Mouse (Mus musculus) lung, postnatal 0 days (tissue): ENCODE measurements around the gene Mybbp1a. TPM values are rescaled to one million over a fixed set of nuclear protein-coding genes. Genes with fewer than 3 reads are reported as not detected.
A peak's percentile ranks its signal among the peaks of the same experiment; 100 is the strongest.

ENCODE experiments used
- ATAC-seq: fragments of 200-750 bp; cut with Nextera tagmentation; 2 replicates; pipeline ENCODE4 v1.8.0; 2017; ENCODE audit warnings: moderate library complexity
- DNase-seq: peaks from one replicate; pipeline ENCODE4 v3.0.0-alpha.2; 2016; ENCODE audit warnings: low spot score
- H3K27ac ChIP-seq: fragments of 300-500 bp; sonication (generic); 2 replicates; pipeline ENCODE4 v1.5.1; 2014; ENCODE audit warnings: antibody characterized with exemption, mild to moderate bottlenecking, low read length, mixed read lengths
- H3K27me3 ChIP-seq: fragments of 300-500 bp; sonication (generic); replicated peaks from 2 replicates; pipeline ENCODE4 v1.6.1; 2014; ENCODE audit warnings: low read length, mixed read lengths; ENCODE audit not compliant: insufficient read depth
- H3K36me3 ChIP-seq: fragments of 300-500 bp; sonication (generic); 2 replicates; pipeline ENCODE4 v1.6.1; 2014; ENCODE audit warnings: low read length, mixed read lengths; ENCODE audit not compliant: insufficient read depth
- H3K4me1 ChIP-seq: fragments of 300-500 bp; sonication (generic); 2 replicates; pipeline ENCODE4 v1.6.1; 2014; ENCODE audit warnings: antibody characterized with exemption, low read depth, low read length, mixed read lengths; ENCODE audit not compliant: insufficient read depth
- H3K4me2 ChIP-seq: fragments of 300-500 bp; sonication (generic); replicated peaks from 2 replicates; pipeline ENCODE4 v1.6.1; 2014; ENCODE audit warnings: low read depth, mild to moderate bottlenecking, low read length, moderate library complexity, mixed read lengths
- H3K4me3 ChIP-seq: fragments of 300-500 bp; sonication (generic); 2 replicates; pipeline ENCODE4 v1.5.1; 2014; ENCODE audit warnings: low read depth, low read length
- H3K9ac ChIP-seq: fragments of 300-500 bp; sonication (generic); replicated peaks from 2 replicates; pipeline ENCODE4 v1.6.1; 2014; ENCODE audit warnings: low read depth, mild to moderate bottlenecking
- H3K9me3 ChIP-seq: fragments of 300-500 bp; sonication (generic); 2 replicates; pipeline ENCODE4 v1.6.1; 2016; ENCODE audit warnings: low read length, mixed read lengths
- CTCF ChIP-seq: IDR thresholded peaks from 2 replicates; pipeline ENCODE4 v1.5.1; 2016; ENCODE audit warnings: antibody characterized with exemption, mild to moderate bottlenecking
- EP300 ChIP-seq: IDR thresholded peaks from 2 replicates; pipeline ENCODE4 v1.6.1; 2016; ENCODE audit warnings: antibody characterized with exemption, mild to moderate bottlenecking, control low read depth
- WGBS: fragments of 180-500 bp; shearing (Covaris S2); extraction: QIAGEN DNeasy Blood & Tissue Kit; methylation state at CpG from one replicate; pipeline ENCODE4 v1.1.7; 2014; 5-methylcytosine and 5-hydroxymethylcytosine counted together
- polyA plus RNA-seq: library from polyadenylated mRNA; unstranded; fragments of >200 nt; fragmentation: Nextera tagmentation; extraction: Ambion mirVana; gene quantifications from 2 replicates; pipeline ENCODE4 v1.2.1, GENCODE M21; 2015

The Mybbp1a gene
- polyA plus RNA-seq, 1 experiment from 2014 or later: 44.3 TPM

- H3K4me2 ChIP-seq: no peak overlapping the region
- WGBS: 87% methylated on average over 6 of the region's 6 CpGs
- no peak overlapping the region for H3K27ac ChIP-seq
- no peak overlapping the region for H3K4me3 ChIP-seq
- peaks cover 6% of the 10 kb centered on the region; the same call in 1 of the 2 replicates for H3K4me1 ChIP-seq
- ATAC-seq: peak; percentile 13
- H3K27me3 ChIP-seq: no peaks in the 10 kb centered on the region
- H3K36me3 ChIP-seq: peaks cover 69% of the 10 kb centered on the region
- DNase-seq: peak; percentile 52
- H3K9me3 ChIP-seq: no peaks in the 10 kb centered on the region
- peak; percentile 77 for TF ChIP-seq CTCF
- no peak for TF ChIP-seq EP300
- H3K9ac ChIP-seq: no peak overlapping the region
Observed at GRCm38 (mm10) chr11:72446311-72447105, 5.4 kb downstream of the Mybbp1a start.

- H3K36me3 ChIP-seq: peaks cover 69% of the 10 kb centered on the region
- no peak for DNase-seq
- H3K27ac ChIP-seq: no peak overlapping the region
- no peak overlapping the region for H3K4me2 ChIP-seq
- H3K27me3 ChIP-seq: no peaks in the 10 kb centered on the region
- TF ChIP-seq EP300 (no peak), CTCF (peak; percentile 54)
- no peaks in the 10 kb centered on the region for H3K4me1 ChIP-seq
- no peak; the same call in 1 of the 2 replicates for ATAC-seq
- no peak overlapping the region for H3K4me3 ChIP-seq
- 76% methylated on average over 8 of the region's 8 CpGs for WGBS
- H3K9ac ChIP-seq: no peak overlapping the region
- no peaks in the 10 kb centered on the region for H3K9me3 ChIP-seq
Observed at GRCm38 (mm10) chr11:72447475-72447874, 6.3 kb downstream of the Mybbp1a start.

DNA sequence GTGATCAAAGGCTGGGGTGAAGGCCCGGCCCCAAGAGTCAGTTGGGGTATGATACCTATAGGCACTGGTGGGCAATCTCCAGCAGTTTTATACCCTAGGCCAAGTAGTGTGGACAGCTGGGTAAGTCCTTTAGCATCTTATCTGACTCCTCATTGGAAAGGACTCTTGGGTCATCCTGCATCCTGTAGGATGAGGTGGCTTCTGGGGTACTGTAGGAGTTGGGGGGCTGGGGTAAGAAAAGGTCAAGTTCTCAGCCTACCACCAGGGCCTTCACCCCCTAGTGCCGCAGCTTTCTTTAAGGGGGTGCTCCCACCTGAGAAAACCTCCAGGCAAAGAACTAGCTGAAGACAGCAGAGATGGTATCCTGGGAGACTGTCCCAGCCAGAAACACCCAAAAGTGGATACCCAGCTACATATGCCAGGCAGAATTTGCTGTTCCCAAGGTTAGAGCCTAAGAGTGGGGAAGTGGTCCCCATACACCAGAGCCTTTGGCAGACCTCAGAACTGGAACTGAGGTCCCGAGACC, 11.0 kb downstream of the Mybbp1a start:
- no peak for ATAC-seq
- Histone ChIP-seq H3K27ac (no peak overlapping the region), H3K9ac (no peak overlapping the region), H3K4me2 (no peak overlapping the region), H3K4me3 (no peak overlapping the region), H3K4me1 (no peaks in the 10 kb centered on the region), H3K36me3 (peaks cover 39% of the 10 kb centered on the region), H3K27me3 (no peaks in the 10 kb centered on the region), H3K9me3 (no peaks in the 10 kb centered on the region)
- TF ChIP-seq EP300 (no peak), CTCF (no peak)
- no peak for DNase-seq
- 92% methylated on average over 3 of the region's 3 CpGs for WGBS

- TF ChIP-seq EP300: no peak
- no peak for TF ChIP-seq CTCF
- Histone ChIP-seq H3K9me3 (no peaks in the 10 kb centered on the region), H3K4me2 (no peak overlapping the region), H3K9ac (no peak overlapping the region), H3K36me3 (peaks cover 27% of the 10 kb centered on the region), H3K4me3 (no peak overlapping the region), H3K27ac (no peak overlapping the region), H3K4me1 (0 out of 2 replicates have a peak, but pooled peaks cover under 1% of the 10 kb centered on the region), H3K27me3 (no peaks in the 10 kb centered on the region)
- DNase-seq (no peak), ATAC-seq (no peak)
- 53% methylated on average over 15 of the region's 15 CpGs for WGBS
Observed at GRCm38 (mm10) chr11:72453105-72453953, 12.2 kb downstream of the Mybbp1a start.

- 41% methylated on average over 5 of the region's 5 CpGs for WGBS
- Histone ChIP-seq H3K4me3 (no peak overlapping the region), H3K9me3 (no peaks in the 10 kb centered on the region), H3K36me3 (peaks cover 14% of the 10 kb centered on the region), H3K27me3 (no peaks in the 10 kb centered on the region), H3K4me2 (no peak overlapping the region), H3K27ac (no peak overlapping the region), H3K9ac (no peak overlapping the region), H3K4me1 (0 out of 2 replicates have a peak, but pooled peaks cover 4% of the 10 kb centered on the region)
- TF ChIP-seq CTCF (no peak), EP300 (no peak)
- ATAC-seq (no peak), DNase-seq (no peak)
Observed at GRCm38 (mm10) chr11:72455694-72456093, 14.5 kb downstream of the Mybbp1a start.

DNA sequence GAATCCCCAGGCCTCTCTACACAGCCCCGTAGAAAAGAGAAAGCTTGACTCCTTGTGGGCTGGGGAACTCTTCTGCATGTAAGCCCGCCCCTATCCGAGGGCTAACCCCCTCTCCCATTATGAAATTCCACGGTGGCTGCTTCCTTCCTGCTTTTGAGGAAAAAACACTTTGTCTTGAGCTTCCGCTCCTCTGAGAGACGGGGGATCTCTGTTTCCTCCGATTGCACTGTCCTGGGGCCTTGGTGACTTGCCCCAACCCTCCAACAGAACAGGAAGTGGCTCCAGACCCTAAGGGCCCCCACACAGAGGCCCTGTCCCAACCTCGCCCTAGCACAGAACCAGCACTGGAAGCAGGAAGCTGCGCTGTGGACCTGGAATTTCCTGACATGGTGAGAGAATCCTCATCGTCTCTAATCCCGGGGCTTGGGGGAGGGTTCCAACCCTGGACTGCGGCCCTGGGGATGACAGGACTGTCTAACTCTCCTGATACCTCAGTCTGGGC, 16.9 kb downstream of the Mybbp1a start:
- Histone ChIP-seq H3K4me3 (no peak overlapping the region), H3K4me2 (0 out of 2 replicates have a peak overlapping the region, but pooled peaks have one; percentile 27), H3K9ac (no peak overlapping the region), H3K9me3 (no peaks in the 10 kb centered on the region), H3K36me3 (peaks cover 5% of the 10 kb centered on the region; the same call in 1 of the 2 replicates), H3K27me3 (no peaks in the 10 kb centered on the region), H3K4me1 (0 out of 2 replicates have a peak, but pooled peaks cover 7% of the 10 kb centered on the region), H3K27ac (peak overlapping the region; percentile 72)
- ATAC-seq (peak; percentile 93), DNase-seq (peak; percentile 74)
- WGBS: 32% methylated on average over 12 of the region's 12 CpGs
- TF ChIP-seq EP300: peak; percentile 95
- TF ChIP-seq CTCF: no peak
